ENCODE assay signal across 9 mouse cellular contexts in genomic region chr13:50418421-50418820, GRCm38 (mm10). TPM values are rescaled to one million over a fixed set of nuclear protein-coding genes. Genes with fewer than 3 reads are reported as not detected.
DNase-seq lines count a peak whose midpoint lies in the region; ATAC-seq and TF ChIP-seq lines count a peak whose summit lies in the region.
"Had no signal": no experiment of that assay in that cellular context is flagged by ENCODE, and none has a peak within 500 bp of the region (broad histone marks: within the 10 kb centered on the region; RNA-seq: fewer than 3 reads in every experiment).

No protein-coding gene starts in this region.

- TF ChIP-seq CTCF in kidney, postnatal 0 days (IDR thresholded peaks at IDR 0.05; ENCODE audit: low read depth), result no peak

- peak; percentile 1 for DNase-seq in kidney, postnatal 0 days (ENCODE audit: low spot score)
- no peak for DNase-seq in kidney, postnatal 25 days
- DNase-seq in embryonic facial prominence, embryonic 11.5 days (ENCODE audit: low spot score), result peak; percentile 0
- no peak for DNase-seq in gastrocnemius, adult 18-20 months (ENCODE audit: low spot score)
- no peak for DNase-seq in adrenal gland, postnatal 36 days
- DNase-seq in thymus, postnatal 4 days, result no peak

- H3K9me3 ChIP-seq in kidney, postnatal 0 days (replicated peaks; ENCODE audit: low read length), result no peaks in the 10 kb centered on the region
- H3K9me3 ChIP-seq in embryonic facial prominence, embryonic 11.5 days (replicated peaks; ENCODE audit: control insufficient read depth, low read length), result no peaks in the 10 kb centered on the region
- no peaks in the 10 kb centered on the region for H3K9me3 ChIP-seq in intestine, embryonic 16.5 days (ENCODE audit: control insufficient read depth, low read length)
- no peaks in the 10 kb centered on the region for H3K9me3 ChIP-seq in neural tube, embryonic 12.5 days

- no peak for ATAC-seq in kidney, postnatal 0 days (replicated peaks; ENCODE audit: low FRiP score, low read depth)
- ATAC-seq in embryonic facial prominence, embryonic 11.5 days (replicated peaks; ENCODE audit: insufficient number of reproducible peaks, low FRiP score, low TSS enrichment, low read depth), result no peak
- no peak for ATAC-seq in intestine, embryonic 16.5 days
- ATAC-seq in neural tube, embryonic 12.5 days (ENCODE audit: low FRiP score, low read depth), result no peak

- peak overlapping the region; percentile 69 for H3K4me2 ChIP-seq in kidney, postnatal 0 days (ENCODE audit: low read length)
- H3K4me2 ChIP-seq in embryonic facial prominence, embryonic 11.5 days (ENCODE audit: low read depth, low read length), result peak overlapping the region; percentile 68
- H3K4me2 ChIP-seq in intestine, embryonic 16.5 days (ENCODE audit: low read depth, low read length), result peak overlapping the region; percentile 74
- peak overlapping the region; percentile 78 for H3K4me2 ChIP-seq in neural tube, embryonic 12.5 days (replicated peaks)

- 41% methylated on average over 3 of the region's 3 CpGs for WGBS in kidney, postnatal 0 days
- 48% methylated on average over 3 of the region's 3 CpGs for WGBS in embryonic facial prominence, embryonic 11.5 days
- 39% methylated on average over 3 of the region's 3 CpGs for WGBS in intestine, embryonic 16.5 days
- 54% methylated on average over 3 of the region's 3 CpGs for WGBS in neural tube, embryonic 12.5 days

- no peak overlapping the region for H3K27ac ChIP-seq in kidney, postnatal 0 days
- H3K27ac ChIP-seq in embryonic facial prominence, embryonic 11.5 days (replicated peaks; ENCODE audit: low read depth, low read length), result no peak overlapping the region
- H3K27ac ChIP-seq in intestine, embryonic 16.5 days (ENCODE audit: low read length), result no peak overlapping the region
- H3K27ac ChIP-seq in neural tube, embryonic 12.5 days, result no peak overlapping the region

- H3K36me3 ChIP-seq in kidney, postnatal 0 days (ENCODE audit: insufficient read depth, low read length), result 0 out of 2 replicates have a peak, but pooled peaks cover 9% of the 10 kb centered on the region
- no peaks in the 10 kb centered on the region for H3K36me3 ChIP-seq in embryonic facial prominence, embryonic 11.5 days (replicated peaks; ENCODE audit: control insufficient read depth, insufficient read depth, low read depth, low read length)
- H3K36me3 ChIP-seq in intestine, embryonic 16.5 days (ENCODE audit: control insufficient read depth, insufficient read depth, low read length), result peaks cover 3% of the 10 kb centered on the region; the same call in 1 of the 2 replicates
- peaks cover 21% of the 10 kb centered on the region for H3K36me3 ChIP-seq in neural tube, embryonic 12.5 days

- peak overlapping the region; percentile 69 for H3K4me3 ChIP-seq in kidney, postnatal 0 days (replicated peaks; ENCODE audit: low read depth, low read length)
- H3K4me3 ChIP-seq in embryonic facial prominence, embryonic 11.5 days (ENCODE audit: low read depth, low read length), result peak overlapping the region; percentile 80
- H3K4me3 ChIP-seq in intestine, embryonic 16.5 days (ENCODE audit: low read length), result peak overlapping the region; percentile 82
- peak overlapping the region; percentile 77 for H3K4me3 ChIP-seq in neural tube, embryonic 12.5 days

- H3K4me1 ChIP-seq in kidney, postnatal 0 days (replicated peaks; ENCODE audit: insufficient read depth, low read length), result no peaks in the 10 kb centered on the region
- no peaks in the 10 kb centered on the region; the same call in 1 of the 2 replicates for H3K4me1 ChIP-seq in embryonic facial prominence, embryonic 11.5 days (ENCODE audit: control insufficient read depth, insufficient read depth, low read length)
- H3K4me1 ChIP-seq in intestine, embryonic 16.5 days (ENCODE audit: control insufficient read depth, insufficient read depth, low read length), result no peaks in the 10 kb centered on the region; the same call in 1 of the 2 replicates
- H3K4me1 ChIP-seq in neural tube, embryonic 12.5 days, result peaks cover 4% of the 10 kb centered on the region

- no peaks in the 10 kb centered on the region for H3K27me3 ChIP-seq in kidney, postnatal 0 days (ENCODE audit: insufficient read depth, low read length)
- no peaks in the 10 kb centered on the region for H3K27me3 ChIP-seq in embryonic facial prominence, embryonic 11.5 days (ENCODE audit: control insufficient read depth, insufficient read depth, low read length)
- no peaks in the 10 kb centered on the region for H3K27me3 ChIP-seq in intestine, embryonic 16.5 days (replicated peaks; ENCODE audit: control insufficient read depth, insufficient read depth, low read length)
- no peaks in the 10 kb centered on the region for H3K27me3 ChIP-seq in neural tube, embryonic 12.5 days (replicated peaks)

- H3K9ac ChIP-seq in kidney, postnatal 0 days (ENCODE audit: low read depth, low read length), result peak overlapping the region; percentile 70; the same call in 1 of the 2 replicates
- H3K9ac ChIP-seq in embryonic facial prominence, embryonic 11.5 days (replicated peaks; ENCODE audit: low read length), result peak overlapping the region; percentile 90
- peak overlapping the region; percentile 87 for H3K9ac ChIP-seq in intestine, embryonic 16.5 days (ENCODE audit: low read depth, low read length)
- peak overlapping the region; percentile 84; the same call in 1 of the 2 replicates for H3K9ac ChIP-seq in neural tube, embryonic 12.5 days

RNA-seq across cellular contexts. Expression of gene Fbxw17, which starts 0.8 kb away (rescaled TPM):
- polyA plus RNA-seq in kidney, postnatal 0 days (2015; fragmentation: Nextera tagmentation; extraction: Ambion mirVana), result 22.3 and 22.6 TPM in 2 replicates
- polyA plus RNA-seq in embryonic facial prominence, embryonic 11.5 days (2014; fragmentation: Nextera tagmentation; extraction: Ambion mirVana), result 29.7 and 33.3 TPM in 2 replicates
- polyA plus RNA-seq in intestine, embryonic 16.5 days (2015; fragmentation: Nextera tagmentation; extraction: Ambion mirVana), result 22.0 and 22.9 TPM in 2 replicates
- polyA plus RNA-seq in neural tube, embryonic 12.5 days (2016; fragmentation: Nextera tagmentation; extraction: Ambion mirVana), result 29.8 and 31.7 TPM in 2 replicates
- total RNA-seq in gastrocnemius, adult 18-20 months (2021), result 1 to 10 TPM; 3.8 to 5.2 TPM
- 10 to 100 TPM; 14.8 to 15.2 TPM for total RNA-seq in adrenal gland, postnatal 36 days (2021)

RNA-seq across cellular contexts. Expression of gene Gm47429, which starts 25.3 kb away (rescaled TPM):
- not detected in 2 replicates for polyA plus RNA-seq in kidney, postnatal 0 days (2015; fragmentation: Nextera tagmentation; extraction: Ambion mirVana)
- not detected in 2 replicates for polyA plus RNA-seq in embryonic facial prominence, embryonic 11.5 days (2014; fragmentation: Nextera tagmentation; extraction: Ambion mirVana)
- polyA plus RNA-seq in intestine, embryonic 16.5 days (2015; fragmentation: Nextera tagmentation; extraction: Ambion mirVana), result not detected in 2 replicates
- not detected in 2 replicates for polyA plus RNA-seq in neural tube, embryonic 12.5 days (2016; fragmentation: Nextera tagmentation; extraction: Ambion mirVana)
- not detected for total RNA-seq in gastrocnemius, adult 18-20 months (2021)
- total RNA-seq in adrenal gland, postnatal 36 days (2021), result not detected
- total RNA-seq: megakaryocyte-erythroid progenitor cell, adult 5-6 weeks had no signal

RNA-seq across cellular contexts. Expression of gene Nutm2, which starts 48.7 kb away (rescaled TPM):
- polyA plus RNA-seq in kidney, postnatal 0 days (2015; fragmentation: Nextera tagmentation; extraction: Ambion mirVana), result not detected in 2 replicates
- polyA plus RNA-seq in embryonic facial prominence, embryonic 11.5 days (2014; fragmentation: Nextera tagmentation; extraction: Ambion mirVana), result not detected in 2 replicates
- not detected in 2 replicates for polyA plus RNA-seq in intestine, embryonic 16.5 days (2015; fragmentation: Nextera tagmentation; extraction: Ambion mirVana)
- not detected in 2 replicates for polyA plus RNA-seq in neural tube, embryonic 12.5 days (2016; fragmentation: Nextera tagmentation; extraction: Ambion mirVana)
- total RNA-seq in gastrocnemius, adult 18-20 months (2021), result not detected
- total RNA-seq in adrenal gland, postnatal 36 days (2021), result not detected
- total RNA-seq: megakaryocyte-erythroid progenitor cell, adult 5-6 weeks had no signal

Comparison
In these comparisons a context has a peak if more than half of its experiments do, and no peak if none do; other contexts are left out.
1. DNase-seq: peak in kidney, postnatal 0 days (single experiment) and embryonic facial prominence, embryonic 11.5 days (single experiment); none in kidney, postnatal 25 days (0 of 2), gastrocnemius, adult 18-20 months (single experiment), adrenal gland, postnatal 36 days (0 of 2) and thymus, postnatal 4 days (single experiment).
2. Peak in every context shown above with its lines, with median percentiles within 50 percentile points of each other: H3K4me2 ChIP-seq, H3K4me3 ChIP-seq and H3K9ac ChIP-seq.